Mouse (Mus musculus) adrenal gland, adult 2 months (tissue): Measurements from ENCODE around the gene Abat. TPM values are rescaled to one million over a fixed set of nuclear protein-coding genes. Genes with fewer than 3 reads are reported as not detected.

ENCODE experiments used
- DNase-seq: peaks from one replicate; pipeline ENCODE4 v3.0.0; 2021
- polyA plus RNA-seq: library from polyadenylated mRNA; depleted of rRNA; stranded (reverse); fragments of >200 nt; gene quantifications from 2 replicates; pipeline ENCODE4 v1.2.3, GENCODE M21; 2012
- total RNA-seq, 2 experiments: library from RNA; stranded (reverse); gene quantifications; 2 replicates each; pipeline ENCODE4 v1.2.3; 2021

Gene Abat
- total and polyA plus RNA-seq, 3 experiments = 46.4 to 111 (median 66.4) TPM

DNA sequence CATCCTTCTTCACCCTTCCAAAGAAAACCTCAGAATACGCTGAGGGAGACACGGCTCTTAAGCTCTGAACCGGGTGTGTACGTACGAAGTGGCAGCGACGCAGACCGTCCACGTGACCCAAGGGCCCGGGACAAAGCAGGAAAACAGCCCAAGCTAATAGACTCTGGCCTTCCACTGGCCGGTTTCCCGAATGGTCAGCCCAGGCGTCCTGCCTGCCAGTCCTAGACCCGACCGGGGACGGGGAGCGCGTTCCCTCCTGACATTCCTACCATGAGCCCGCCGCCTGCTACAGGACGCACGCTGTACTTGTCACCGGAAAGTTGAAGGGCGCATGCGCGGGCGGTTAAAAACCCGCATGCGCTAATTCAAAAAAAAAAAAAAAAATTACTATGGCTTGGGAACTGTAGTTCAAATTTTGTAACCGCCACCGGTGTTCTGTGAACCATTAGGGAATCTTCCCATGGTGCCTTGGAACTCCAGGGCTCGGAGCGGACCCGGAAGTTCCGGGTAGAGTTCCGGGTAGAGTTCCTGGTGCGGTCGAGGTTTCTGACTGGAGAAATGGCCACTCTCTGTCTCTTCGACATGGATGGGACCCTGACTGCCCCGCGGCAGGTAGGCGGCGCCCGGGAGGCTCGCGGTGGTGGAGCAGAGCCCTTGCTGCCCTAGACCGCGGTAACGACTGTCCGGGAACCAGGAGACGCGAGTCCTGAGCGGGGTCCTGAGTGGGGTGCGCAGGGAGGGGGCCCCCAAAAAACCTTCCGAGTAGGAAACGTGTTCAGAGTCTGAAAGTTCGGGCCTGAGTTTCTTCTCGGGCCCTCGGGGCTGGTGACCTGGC, 124.2 kb downstream of the Abat start, which contains the start of the genes Pmm2 and Tmem186:
TSS of gene Pmm2 (plus strand) at position 458 of the 835 bp plus-strand sequence.
TSS of gene Tmem186 (minus strand) at position 496 of the 835 bp plus-strand sequence.
- DNase-seq = peak; percentile 90

DNA sequence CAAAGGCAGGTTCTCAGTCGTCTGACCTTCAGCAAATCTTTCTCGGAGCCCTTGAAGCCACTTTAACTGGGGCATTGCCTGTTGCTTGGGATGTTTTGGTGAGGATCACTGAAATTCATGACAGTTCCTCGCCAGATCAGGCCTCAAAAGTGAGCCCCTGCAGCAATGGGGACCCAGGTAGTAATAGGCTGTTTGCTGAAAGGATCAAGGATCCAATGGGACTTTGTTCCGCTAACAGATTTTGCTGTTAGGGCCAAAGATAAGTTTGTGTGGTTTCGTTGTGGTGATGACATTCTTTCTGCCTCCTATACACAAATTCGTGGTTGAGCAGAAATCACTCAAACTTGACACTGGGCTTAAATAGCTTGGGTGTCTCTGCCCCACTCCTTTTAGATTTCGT, 124.9 kb downstream of the Abat start:
- DNase-seq = no peak

- DNase-seq = no peak
Observed at GRCm38 (mm10) chr16:8639466-8640191, 126.4 kb downstream of the Abat start.

DNA sequence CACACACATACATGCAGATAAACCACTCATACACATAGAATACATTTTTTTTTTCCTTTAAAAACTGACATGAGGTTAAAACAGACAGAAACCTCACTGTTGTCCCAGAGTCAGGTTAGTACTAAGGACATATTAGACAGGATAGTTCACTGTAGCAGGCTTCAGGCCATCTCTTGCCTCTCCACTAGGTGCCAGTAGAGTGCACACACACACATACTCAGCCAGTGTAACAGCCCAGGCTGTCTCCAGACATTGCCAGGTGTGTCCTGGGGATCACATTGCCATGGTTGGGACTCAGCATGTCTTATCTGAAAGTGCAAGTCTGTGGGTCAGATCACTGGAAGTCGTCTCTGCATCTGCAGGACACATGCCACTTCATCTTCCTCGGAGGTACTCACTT, 130.6 kb downstream of the Abat start:
- peak; percentile 41 for DNase-seq

DNA sequence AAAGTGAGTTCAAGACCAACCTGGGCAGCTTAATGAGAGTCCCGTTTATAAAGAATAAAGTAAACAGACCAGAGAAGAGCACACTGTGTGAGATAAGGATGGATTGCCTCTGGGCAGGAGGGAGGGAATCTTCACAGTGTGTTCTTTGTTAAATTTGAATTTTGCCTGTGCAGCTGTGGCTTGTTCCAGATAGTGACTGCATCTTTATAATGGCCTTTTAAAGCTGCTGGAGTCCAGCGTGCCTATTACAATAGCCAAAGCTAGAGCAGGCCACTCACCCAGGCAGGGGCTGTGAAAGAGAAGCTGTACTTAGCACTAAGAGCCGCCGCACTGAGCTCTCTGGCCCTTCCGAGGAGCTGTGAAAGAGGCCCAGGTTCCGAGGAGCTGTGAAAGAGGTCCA, 132.3 kb downstream of the Abat start:
- no peak for DNase-seq

DNA sequence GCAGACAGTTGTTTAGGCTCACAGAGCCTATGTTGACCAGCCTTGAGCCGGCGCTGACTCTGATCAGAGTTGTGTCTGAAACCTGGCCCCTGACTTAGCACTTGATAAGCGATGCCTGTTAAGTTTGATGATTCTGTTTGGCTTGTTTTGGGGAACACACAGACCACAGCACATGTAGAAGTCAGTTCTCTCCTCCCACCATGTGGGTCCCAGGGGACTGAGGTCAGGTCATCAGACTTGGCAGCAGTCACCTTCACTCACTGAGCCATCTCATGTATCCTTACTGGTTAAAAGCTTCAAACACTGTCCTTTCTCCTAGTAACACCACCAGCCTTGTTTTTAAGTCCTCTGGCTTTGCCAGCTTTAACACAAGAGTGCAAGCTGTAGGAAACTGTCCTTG, 136.8 kb downstream of the Abat start:
- DNase-seq = no peak

GRCm38 (mm10) chr16:8655108-8655507, 141.9 kb downstream of the Abat start:
- no peak for DNase-seq

- DNase-seq = no peak
Observed at GRCm38 (mm10) chr16:8655599-8655998, 142.4 kb downstream of the Abat start.

DNA sequence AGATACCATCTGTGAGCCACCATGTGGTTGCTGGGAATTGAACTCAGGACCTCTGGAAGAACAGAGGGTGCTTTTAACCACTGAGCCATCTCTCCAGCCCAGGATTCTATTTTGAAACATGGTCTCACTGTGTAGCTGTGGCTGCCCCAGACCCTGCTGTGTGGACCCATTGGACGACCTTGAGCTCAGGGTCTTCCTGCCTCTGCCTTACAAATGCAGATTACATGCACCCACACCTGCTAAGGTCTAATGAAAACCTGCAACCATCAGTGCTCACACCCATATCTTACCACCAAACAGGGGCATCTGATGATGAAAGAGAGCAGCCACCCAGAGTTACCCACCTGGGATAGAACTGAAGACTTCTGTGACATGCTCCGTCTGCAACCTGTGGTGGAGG, 143.0 kb downstream of the Abat start:
- DNase-seq = no peak

- no peak for DNase-seq
Observed at GRCm38 (mm10) chr16:8658349-8658748, 145.1 kb downstream of the Abat start.

DNA sequence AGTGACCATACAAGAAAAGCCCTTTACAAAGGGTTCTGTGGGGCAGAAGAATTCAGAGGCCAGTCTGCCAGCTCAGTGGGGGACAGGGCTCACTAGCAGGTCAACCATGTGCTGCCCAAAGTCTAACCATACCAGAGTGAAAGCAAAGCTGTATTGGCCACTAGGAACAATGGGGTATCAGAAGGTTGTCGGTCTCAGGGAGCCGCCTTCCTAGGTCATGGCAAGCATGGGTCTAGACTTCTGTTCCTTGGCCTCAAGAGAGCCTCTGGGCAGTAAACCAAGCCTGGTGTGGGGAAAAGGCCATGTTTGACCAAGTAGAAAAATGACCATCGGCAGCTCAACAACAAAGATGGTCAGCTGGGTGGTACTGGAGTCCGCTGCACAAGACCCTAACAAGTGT, 145.5 kb downstream of the Abat start:
- peak; percentile 64 for DNase-seq

- no peak for DNase-seq
Observed at GRCm38 (mm10) chr16:8663022-8663421, 149.8 kb downstream of the Abat start.

- no peak for DNase-seq
Observed at GRCm38 (mm10) chr16:8663606-8664539, 150.6 kb downstream of the Abat start.

DNA sequence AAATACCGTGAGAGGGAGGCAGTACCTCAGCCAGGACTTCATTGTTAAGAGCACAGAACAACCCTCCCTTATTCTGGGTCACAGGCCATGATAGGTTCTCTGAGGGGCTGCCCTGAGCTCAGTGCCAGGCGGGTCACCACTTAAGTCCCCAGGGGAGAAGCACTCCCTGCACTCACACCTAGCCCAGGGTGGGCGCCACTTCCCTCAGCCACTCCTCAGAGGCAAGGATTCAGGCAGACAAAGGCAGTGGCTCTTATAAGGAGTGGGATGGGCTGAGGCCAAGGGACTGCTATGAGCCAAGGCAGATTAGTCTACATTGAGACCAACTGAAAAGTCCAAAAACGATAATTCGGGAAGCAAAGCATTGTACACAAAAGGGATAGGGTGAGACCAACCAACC, 152.1 kb downstream of the Abat start:
- no peak for DNase-seq

DNA sequence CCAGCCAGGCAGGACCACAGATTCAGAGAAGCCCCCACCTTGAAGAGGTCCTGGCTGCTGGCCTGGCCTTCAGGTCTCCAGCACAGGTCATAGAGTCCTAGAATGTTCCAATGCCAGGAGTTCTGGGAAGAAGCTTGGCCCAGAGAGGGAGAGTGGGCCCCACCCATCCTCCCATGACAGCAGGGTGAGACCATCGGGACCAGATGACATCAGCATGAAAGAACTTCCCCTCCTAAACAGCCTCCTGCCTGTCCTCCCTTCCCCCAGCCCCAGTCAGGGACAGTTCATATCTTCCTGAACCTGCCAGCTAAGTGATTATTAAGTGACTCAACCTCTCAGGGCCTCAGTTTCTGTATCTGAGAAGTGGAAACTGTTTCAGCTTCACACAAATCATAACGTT, 153.2 kb downstream of the Abat start:
- DNase-seq = peak; percentile 85

- DNase-seq = peak; percentile 50
Observed at GRCm38 (mm10) chr16:8667261-8667660, 154.0 kb downstream of the Abat start.

DNA sequence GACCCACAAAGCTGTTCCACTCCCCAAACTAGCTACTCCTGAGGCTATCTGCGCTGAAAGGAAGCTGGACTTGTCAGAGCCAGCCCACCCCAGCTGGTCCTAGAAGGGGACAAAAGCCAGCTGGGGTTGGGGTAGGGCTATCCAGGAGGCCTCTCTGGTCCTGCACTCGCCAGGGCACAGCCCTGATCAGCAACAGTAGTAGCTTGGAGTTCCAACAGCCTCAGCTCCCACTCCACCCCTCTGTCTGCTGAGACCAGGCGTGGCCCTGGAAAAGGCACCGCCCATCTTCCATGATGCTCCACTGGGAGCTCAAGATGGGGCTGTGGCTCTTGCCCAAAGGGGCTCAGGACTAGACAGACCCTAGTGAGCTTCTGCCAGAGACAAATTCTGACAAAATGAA, 154.6 kb downstream of the Abat start:
- peak; percentile 40 for DNase-seq

GRCm38 (mm10) chr16:8668386-8668785, 155.2 kb downstream of the Abat start:
- no peak for DNase-seq

DNA sequence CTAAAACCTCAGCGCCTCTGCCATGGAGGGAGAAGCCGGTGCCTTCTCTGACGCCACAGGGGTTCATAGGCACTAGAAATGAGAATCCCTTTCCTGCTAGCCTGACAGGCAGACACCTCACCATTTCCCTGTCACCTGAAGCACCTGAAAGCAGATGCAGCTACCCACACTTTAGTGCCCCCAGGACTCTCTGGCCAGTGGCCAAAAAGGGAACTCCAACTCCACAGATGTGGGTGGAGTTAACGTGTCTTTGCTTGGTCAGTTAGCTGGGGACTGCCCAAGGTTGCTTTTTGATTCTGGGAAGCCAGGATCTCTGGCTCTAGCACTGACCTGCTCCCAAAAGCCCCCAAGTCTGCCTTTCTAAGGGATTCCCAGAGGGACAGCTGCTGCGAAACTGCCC, 156.2 kb downstream of the Abat start:
- peak; percentile 47 for DNase-seq

DNA sequence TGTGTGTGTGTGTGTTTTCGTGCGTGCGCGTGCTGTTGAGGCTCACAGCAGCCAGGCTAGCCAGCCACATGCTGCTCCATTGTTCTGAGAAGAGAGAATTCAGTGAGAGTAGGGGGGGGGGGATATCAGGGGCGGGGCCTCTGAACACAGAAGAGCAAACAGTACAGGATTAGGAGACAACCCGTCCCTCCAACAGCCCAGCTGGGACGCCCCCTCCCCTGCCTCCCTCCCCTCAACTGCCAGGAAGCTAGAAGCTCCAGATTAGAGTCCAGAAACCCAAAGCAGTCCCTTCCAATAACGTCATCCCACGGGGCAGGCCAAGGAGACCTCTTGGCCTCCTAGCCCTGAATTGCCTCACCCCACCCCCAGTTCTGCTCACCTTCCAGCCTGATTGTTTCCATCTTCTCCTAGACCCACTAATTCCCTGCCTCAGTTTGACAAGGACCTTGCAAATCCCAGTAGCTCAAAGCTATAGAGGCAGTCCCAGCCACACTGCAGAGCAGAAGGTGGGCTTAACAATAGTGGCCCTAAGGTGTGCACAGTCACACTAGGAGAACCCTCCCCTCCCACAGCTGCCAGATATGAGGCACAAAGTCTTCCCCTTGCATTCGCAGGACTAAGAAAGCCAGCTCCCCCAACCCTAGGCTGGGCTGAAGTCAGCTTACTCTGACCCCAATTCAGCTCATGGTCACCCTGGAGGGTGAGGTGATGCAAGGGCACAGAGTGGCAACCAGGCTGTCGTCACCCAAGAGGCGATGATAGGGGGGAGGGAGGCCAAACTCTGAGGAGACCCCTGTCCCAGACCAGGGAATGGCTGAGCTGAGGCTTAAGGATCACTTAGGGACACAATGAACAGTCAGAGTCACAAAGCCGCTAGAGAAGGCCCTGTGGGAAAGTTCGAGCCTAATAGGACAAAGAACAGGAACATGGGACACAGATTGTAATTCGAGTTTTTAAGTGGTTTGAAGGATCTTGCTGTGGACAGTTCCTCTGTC, 157.1 kb downstream of the Abat start:
- peak; percentile 65 for DNase-seq
